Mouse (Mus musculus) heart, adult 9 months (tissue): ENCODE measurements at regions not wholly inside any gene's neighbourhood (a gene's known extent, or its start where the extent isn't known, plus 50 kb on each side); places are given as distances from the start of the nearest gene placed in this dataset.

ENCODE experiments used
- DNase-seq, 2 experiments: peaks; one replicate each; pipeline ENCODE4 v3.0.0; 2022; ENCODE audit warnings: low spot score in 2 of 2

DNA sequence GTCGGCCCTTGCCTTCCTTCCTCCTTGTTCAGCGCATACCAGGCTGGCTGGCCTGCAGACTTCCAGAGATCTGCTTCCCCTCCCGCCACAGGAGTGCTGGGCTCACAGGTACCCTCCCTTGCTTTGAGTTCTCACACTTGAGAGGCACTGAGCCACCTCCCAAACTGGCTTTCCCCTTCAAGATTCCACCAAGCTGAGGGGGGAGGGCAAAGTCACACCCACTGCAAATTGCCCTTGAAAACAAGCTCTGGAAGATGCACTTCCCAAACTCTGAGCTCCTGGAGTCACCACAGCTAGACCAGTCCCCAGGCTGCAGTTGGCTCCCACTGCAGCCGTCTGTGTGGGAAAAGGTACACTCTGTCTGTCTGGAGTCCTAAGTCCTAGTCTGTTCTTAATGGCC lies 142.1 kb upstream of the Slc22a12 start:
- no peak for DNase-seq

DNA sequence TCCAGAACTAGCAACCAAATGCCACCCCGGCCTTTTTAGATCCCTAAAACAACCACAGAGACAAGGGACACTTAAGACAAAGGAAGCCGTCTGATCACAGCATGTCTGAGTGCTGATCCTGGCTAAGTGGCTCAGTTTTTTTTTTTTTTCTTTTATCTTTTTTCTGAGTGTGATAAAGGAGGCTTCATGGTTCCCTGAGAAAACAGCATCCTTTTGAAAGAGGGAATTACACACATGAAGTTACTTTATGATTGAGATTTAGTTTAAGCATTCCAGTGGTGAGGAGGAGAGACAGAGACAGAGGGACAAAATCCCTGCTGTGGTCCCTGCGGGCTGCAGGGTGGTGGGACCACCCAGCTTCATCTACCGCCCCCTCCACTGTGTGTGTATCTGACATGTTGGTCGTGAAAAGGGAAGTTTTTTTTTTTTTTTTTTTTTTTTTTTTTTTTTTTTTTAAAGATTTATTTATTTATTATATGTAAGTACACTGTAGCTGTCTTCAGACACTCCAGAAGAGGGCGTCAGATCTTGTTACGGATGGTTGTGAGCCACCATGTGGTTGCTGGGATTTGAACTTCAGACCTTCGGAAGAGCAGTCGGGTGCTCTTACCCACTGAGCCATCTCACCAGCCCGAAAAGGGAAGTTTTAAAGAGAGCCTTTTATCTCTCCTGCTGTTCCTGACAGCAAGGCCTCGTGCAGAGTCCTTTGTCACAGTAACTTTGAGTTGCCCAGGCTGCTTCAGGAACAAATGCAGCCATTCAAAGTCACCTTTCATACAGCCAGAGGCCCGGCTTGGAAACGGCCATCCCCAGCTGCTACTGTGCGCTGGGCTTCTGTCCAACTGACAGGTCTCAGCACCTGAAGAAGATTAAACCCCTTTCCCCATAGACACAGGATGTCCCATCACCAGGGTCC lies 136.8 kb upstream of the Slc22a12 start:
- DNase-seq, result no peak

DNA sequence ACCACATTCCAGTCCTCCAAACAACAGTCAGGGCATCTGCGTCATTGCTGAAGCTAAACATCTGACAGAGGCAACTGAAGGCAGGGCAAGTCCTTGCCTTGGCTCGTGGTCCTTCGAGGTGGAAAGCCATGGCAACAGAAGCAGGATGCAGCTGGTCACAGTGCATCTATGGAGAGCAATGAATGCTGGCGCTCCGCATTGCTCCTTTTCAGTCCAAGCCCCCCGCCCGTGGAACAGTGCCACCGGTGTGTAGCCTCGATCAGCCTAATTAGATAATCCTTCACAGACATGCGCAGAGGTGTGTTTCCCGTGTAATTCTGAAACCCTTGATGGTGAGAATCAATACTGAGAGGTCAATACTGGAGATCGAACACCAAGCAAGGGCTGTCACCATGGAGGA lies 134.7 kb upstream of the Slc22a12 start:
- DNase-seq, result no peak

DNA sequence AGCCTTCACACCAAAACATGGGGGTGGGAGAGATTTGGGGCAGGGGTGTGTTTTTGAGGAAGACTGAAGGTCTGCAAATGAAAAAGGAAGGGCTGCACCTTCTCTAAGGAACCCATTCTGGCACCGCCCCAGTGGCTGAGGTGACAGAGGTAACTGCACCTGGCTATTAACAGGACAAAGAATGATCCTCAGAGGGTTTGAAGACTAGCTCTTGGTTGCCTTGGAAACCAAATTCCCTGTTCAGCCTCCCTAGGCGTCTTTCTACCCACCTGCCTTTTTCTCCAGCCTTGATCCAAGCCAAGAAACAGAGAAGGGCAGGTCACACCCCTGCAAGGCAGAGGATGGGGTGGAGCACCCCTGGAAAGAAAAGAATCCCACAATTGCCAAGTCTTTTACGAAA lies 132.8 kb upstream of the Slc22a12 start:
- no peak for DNase-seq

DNA sequence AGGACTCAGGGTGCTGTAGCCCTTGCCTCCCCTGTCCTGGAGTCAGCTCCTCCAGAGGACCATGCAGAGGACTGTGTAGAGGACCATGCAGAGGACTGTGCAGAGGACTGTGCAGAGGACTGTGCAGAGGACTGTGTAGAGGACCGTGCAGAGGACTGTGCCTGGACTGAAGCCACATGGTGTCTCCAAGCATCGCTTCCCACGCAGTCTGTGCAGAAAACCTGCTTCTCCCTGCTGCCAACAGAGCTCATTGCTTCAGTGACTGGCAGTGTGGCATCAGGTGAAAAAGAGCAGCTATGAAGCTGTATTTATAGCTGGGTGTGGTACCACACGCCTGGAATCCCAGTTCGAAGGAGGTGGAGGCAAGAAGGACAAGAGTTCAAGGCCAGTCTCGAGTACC lies 128.9 kb upstream of the Slc22a12 start:
- DNase-seq, result no peak

DNA sequence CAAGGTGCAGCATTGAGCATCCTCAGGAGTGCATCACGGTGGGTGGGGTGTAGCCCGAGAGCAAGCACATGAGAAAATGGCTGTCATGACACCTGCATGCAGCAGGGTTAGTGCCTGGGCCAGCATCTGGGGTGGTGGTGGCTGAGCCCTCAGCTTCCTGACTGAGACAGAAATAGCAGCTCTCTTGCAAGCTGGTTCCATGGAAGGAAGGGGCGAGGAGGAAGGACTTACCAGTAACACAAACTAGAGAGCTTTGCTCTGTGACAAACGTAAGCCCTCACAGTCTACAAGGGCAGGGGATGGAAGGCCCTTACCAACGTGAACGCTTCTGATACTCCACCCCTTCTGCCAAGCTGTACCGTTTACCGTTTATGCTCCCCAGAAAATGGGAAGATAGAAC lies 127.0 kb upstream of the Slc22a12 start:
- DNase-seq, result no peak

DNA sequence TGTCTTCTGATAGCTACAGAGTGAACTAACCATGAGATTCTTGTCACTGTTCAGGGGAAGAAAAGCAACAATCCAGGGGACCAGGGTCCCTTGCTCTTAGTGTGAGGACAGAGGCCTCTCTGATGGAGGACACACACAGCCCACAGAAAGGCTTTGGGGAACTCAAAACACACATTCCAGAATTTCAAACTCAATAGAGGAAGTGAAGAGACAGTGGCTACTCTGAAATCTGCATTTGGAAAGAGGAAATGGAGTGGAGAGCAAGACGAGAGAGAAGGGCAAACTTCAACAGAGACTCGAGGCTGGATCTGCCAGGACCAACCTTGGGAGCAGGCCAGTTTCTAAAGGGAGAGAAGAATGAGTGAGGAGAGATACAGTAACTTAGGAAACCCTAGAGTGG lies 125.7 kb upstream of the Slc22a12 start:
- DNase-seq, result peak in 1 of 2 experiments; percentile 19

DNA sequence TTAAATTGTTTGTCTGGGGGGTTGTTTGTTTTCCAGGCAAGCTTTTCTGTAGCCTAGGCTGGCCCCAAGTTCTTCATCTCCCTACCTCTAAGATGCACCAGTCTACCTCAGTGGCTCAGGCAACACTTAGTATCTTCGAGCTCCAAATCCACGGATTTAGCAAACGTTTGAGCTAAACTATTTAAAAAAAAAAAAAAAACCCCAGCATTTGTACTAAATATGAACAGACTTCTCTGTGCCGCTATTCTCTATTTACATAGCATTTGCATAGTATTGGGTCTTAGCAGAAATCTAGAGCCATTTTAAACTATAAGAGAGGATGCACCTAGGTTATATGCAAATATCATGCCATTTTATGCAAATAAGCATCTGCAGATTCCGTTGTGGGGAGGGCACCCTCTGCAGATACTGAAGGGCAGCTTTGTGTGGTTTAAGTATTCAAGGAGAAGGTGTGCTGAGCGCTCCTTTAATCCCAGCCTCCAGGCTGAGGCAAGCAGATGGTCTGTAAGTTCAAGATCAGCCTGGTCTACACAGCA lies 123.4 kb upstream of the Slc22a12 start:
- no peak for DNase-seq

DNA sequence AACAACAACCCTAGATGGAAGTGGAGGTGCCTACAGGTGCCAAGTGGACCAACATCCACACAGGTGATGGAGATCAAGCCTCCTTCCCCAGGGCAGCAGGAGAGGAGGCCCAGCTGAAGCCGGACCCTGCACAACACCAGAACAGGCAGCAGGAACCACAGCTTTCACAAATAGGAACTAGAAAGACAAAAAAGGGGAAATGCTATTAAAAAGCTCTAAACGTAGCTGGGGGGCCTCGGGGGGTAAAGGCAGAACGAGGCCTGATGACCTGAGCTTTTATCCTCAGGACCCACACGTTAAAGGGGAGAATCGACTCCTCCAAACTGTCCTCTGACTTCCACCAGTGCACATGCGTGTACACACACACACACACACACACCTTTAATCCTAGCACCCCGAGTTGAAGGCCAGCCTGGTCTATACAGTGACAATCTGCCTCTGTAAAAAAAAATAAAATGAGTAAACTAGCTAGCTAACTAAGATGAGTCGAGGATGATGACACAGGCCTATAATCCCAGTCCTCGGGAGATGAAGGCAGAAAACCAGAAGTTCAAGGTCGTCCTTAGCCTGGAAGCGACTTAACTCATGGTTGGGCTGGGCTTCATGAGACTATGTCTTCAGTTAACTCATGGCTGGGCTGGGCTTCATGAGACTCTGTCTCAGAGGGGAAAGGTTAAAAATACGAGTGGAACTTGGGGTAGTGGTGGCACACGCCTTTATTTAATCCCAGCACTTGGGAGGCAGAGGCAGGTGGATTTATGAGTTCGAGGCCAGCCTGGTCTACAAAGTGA lies 122.6 kb upstream of the Slc22a12 start:
- no peak for DNase-seq

DNA sequence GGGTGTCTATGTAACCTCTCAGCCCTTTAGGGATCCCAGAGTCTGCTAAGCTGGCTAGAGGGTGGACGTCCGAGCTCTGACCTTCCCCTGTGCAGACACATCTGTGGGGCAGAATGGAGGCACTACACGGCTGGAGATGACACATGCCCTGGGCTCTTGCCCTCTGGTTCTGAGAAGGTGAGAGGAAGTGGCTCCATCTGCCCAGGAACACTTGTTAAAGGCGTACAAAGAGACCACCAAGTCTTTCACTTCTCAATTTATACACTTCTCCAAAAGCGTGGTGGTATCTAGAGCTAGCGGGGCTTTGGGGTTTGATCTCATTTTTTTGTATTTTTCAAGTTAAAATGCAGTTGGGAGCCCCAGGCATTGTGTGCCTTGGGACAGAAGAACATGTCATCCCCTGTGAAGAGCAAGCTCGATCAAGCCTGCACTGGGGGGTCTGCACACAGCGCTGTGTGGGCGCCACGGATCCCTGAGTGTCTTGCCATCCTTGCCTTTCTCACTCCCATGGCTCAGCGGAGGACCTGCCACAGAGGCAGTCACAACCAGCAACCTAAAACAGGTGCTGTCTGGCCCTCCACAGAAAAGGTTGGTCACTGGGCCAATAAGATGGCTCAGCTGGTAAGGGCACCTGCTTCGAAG lies 121.6 kb upstream of the Slc22a12 start:
- no peak for DNase-seq

DNA sequence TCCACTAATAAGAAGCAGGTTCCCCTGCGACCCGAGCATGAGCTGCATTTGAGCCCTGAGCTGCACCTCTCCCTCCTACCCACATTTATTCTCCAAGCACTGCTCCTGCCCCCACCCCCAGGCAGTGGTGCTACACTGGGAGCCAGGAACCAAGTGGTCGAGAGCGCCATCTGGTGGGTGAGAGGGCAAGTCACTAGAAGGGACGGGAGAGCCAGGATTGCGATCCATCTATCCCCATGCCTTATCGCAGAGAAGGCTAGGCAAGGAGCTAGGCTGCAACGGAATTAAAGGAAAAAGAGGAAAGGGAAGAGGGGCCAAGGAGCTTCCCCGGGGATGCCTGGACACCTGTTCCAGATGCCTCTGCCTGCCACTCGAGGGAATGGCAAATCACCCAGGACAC lies 120.6 kb upstream of the Slc22a12 start:
- peak; percentile 52 to 64 for DNase-seq

DNA sequence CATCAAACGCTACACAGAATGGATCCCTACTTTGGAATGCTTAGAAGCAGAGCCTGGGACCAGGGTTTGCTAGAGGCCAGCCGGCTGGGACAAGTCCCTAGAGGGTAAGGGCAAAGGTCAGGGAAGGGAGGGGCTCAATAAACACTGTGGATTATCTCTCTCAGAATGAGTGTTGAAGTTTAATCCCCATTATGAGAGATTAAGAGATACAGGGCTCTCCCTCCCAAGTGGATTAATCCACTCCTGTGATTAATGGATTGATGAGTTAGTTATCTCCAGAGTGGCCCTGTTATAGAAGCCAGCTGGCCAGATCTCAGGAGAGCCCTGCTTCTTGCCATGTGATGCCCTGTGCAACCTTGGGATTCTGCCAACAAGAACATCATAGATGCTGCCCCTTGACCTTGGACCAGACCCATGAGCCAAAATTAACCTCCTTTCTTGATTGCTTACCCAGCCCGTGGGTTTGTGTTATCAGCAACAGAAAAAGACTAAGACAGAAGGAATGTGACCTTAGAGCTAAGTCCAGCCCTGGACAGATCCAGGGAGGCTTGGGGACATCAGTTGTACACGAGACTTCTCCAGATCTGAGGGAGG lies 119.6 kb upstream of the Slc22a12 start:
- no peak for DNase-seq

DNA sequence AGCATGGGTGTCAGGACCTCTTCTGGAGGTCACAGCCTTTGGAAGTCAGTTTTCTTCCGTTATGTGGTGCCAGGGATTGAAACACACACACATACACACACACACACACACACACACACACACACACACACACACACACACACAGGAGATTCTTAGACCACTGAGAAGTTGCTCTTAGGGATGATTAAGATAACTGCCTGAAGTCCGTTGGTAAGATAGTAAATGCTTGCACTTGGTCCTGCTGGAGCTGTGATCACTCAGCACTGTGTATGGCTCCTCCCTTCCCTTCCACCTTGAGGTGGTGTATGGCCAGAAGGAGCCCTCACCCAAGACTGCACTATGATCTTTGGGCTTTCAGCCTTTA lies 118.7 kb upstream of the Slc22a12 start:
- no peak for DNase-seq

DNA sequence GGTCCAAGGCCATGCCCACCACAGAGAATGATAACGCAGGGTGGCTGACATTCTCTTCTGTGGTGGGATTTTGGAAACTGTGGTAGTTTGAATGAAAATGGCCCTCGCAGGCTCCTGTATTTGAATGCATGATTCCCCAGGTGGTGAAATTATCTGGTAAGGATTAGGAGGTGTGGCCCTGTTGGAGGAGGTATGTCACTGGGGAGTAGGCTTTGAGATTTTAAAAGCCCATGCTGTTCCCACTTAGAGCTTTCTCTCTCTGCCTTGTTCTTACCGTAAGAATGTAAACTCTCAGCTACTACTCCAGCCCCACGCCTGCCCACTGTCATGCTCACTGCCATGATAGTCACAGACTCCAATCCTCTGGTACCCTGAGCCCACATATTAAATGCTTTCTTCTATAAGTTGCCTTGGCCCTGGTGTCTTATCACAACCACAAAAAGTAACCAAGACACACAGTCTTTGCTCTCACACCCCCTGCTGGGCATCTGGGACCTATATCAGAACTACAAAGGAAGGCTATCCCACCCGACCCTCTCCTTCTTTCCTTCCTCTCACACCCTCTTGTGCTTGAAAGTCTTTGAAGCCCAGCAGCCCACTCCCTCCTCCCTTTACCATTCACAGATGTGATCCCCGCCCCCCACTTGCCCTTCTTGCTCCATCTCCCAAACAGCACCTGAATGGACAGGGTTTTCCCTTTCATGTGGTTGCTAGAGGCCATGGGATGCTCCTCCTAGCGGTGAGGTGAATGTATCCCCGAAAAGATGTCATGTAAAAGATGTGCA lies 118.1 kb upstream of the Slc22a12 start:
- DNase-seq, result no peak

DNA sequence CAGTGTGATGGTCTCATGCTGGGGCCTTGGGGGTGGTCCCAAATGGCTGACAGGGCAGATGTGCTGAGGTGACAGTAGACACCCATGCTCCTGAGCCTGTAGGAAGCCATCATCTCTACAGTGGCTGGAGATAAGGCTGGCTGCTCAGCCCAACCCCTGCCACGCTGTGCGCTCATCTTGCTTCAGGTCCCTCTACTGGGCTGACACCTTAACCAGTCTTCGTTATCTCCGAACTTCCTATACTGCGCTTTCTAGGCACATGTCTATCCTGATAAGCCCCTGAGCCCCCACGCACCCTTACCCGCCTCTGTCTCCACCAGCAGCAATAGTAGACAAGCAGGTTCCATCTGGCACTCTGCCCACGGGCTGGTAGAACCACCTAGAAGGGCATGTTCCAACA lies 117.3 kb upstream of the Slc22a12 start:
- DNase-seq, result no peak

DNA sequence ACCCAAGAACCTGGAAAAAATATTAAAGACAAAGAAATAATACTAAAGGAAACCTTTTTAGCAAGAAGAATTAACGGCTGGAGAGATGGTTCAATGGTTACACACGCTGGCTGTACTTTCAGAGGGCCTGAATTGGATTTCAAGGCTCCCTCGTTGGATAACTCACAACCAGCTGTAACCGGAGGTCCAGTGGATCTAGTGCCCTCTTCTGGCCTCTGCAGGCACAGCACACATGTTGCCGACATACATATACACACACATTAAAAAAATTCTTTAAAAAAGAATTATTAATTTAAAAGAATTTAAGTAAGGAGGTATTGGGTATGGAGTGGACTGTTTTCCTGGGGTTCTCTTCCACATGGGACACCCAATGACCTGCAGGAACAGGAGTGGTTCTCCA lies 111.7 kb upstream of the Slc22a12 start:
- no peak for DNase-seq

DNA sequence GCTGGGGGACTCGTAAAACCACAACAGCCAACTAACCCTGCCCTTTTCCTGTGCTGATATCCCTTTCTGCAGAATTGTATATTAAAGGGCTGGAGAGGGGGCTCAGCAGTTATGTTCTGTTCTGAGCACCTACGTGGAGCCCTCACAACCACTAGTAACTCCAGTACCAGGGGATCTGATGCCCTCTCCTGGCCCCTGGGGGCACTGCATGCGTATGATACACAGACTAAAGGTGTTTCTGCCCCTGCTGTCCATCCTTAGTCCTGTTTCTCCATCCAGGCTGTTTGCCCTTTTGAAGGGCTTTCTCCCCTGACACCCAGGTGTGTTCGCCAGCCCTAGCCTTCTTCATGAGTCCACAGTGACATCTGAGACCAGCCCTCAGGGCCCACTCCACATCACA lies 109.9 kb upstream of the Slc22a12 start:
- no peak for DNase-seq

DNA sequence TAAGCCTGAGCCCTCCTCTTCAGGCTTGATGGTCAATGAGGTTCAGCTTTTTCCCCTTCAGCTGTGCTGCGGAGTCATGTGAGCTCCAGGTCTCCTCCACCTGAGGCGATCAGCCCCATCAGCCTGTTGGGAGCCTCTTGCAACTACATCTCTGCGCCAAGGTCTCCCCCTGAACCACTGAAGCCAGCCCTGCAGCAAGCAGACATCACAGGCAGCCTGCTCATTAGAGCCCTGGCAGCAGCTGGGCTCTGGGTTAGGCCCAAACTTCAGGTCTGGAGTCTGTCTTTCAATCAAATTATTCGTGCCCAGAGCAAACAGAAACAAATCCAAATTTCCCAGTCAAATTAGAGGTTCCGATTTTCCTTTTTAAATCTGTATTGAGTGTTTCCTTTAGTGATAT lies 108.4 kb upstream of the Slc22a12 start:
- no peak for DNase-seq

DNA sequence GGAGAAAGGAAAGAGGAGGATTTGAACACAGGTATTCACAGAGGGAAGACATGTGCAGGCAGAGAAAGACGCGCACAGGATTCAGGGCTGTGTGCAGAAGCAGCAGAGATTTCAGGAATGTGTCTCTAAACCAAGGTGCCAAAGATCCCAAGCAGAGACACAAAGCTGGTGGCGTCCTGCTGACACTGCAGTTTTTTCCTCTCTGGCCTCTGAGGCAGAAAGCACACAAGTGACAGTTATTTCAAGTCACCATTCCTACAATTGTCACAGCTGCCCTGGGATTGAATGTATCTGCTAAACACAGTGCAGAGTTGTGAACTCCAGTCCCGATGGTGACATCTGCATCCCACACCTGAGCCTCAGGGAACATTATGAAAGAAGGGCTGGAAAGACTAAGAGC lies 107.1 kb upstream of the Slc22a12 start:
- no peak for DNase-seq

DNA sequence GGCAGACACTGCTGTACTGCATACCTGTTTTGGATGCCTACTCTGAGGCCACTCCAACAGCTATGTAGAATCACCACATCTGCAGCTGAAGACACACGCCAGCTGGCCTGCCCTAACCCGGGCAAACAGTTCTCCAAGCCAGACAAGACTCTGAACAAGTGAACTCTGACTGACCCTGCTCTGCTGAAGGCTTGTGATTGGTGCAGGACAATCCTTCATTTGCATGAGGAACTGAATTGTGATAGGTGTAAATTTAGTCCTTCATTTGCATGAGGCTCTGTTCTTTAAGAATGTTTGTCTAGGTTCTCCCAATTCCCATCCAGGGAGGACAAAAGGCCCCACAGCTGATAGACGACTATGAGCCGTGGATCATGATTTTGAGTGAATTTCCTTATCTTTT lies 104.9 kb upstream of the Slc22a12 start:
- no peak for DNase-seq

DNA sequence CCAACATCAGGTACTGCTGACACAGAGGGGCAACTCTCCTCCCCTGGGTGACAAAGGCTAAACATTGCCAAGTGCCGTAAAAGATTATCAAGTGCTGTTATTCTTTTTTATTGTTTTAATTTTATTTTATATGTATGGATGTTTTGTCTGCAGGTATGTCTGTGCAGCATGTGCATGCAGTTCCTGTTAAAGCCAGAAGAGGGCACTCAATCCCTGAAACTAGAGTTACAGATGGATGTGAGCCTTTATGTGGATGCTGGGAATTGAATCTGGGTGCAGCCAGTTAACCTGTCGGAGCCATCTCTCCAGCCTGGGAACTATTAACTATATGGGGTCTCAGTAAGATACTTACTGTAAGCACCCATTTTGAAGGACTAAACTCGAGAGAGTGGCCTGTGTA lies 104.4 kb upstream of the Slc22a12 start:
- no peak for DNase-seq
